Comparison of ENCODE assay signal across 14 mouse cellular contexts in the genomic region with DNA sequence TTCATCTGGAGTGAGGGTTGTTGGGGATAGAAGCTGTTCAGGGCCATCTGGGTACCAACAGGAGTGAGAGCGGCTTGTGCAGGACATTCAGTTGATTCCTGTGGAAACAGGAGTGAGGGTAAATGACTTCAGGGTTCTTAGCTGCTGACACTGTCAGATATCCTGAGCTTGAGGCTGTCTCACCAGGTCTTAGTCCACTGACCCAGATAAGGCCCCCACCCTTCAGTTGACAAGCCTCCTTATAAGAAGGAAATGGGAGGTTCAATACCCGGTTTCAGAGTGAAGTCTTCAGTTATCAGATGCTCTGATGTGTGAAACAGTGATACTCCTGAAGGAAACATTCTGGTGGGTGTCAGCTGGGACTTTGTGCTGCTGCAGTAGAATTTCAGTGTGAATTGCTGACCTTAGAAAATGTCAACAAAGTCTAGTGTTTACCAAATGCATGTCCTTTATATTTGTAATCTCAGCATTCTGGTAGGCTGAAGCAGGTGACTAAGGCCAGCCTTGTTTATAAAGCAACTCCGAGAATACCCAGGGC. TPM values are rescaled to one million over a fixed set of nuclear protein-coding genes. Genes with fewer than 3 reads are reported as not detected.
A peak's percentile ranks its signal among the peaks of the same experiment; 100 is the strongest.
DNase-seq lines count a peak whose midpoint lies in the region; ATAC-seq and TF ChIP-seq lines count a peak whose summit lies in the region.
"Had no signal": no experiment of that assay in that cellular context is flagged by ENCODE, and none has a peak within 500 bp of the region (broad histone marks: within the 10 kb centered on the region; RNA-seq: fewer than 3 reads in every experiment).

No protein-coding gene starts in this region.

- H3K27me3 ChIP-seq in heart, embryonic 14.5 days (ENCODE audit: control insufficient read depth, insufficient read depth, low read length): no peaks in the 10 kb centered on the region
- no peaks in the 10 kb centered on the region for H3K27me3 ChIP-seq in heart, adult 2 months (ENCODE audit: control insufficient read depth, insufficient read depth, low read length)
- H3K27me3 ChIP-seq in neural tube, embryonic 11.5 days (ENCODE audit: control insufficient read depth, insufficient read depth, low read length): 0 out of 2 replicates have a peak, but pooled peaks cover 2% of the 10 kb centered on the region
- no peaks in the 10 kb centered on the region for H3K27me3 ChIP-seq in limb, embryonic 15.5 days

- TF ChIP-seq POLR2A in heart, adult 2 months (IDR thresholded peaks at IDR 0.05; ENCODE audit: insufficient read depth, low read depth, low read length): no peak

- no peak for ATAC-seq in heart, embryonic 14.5 days (ENCODE audit: insufficient number of reproducible peaks, insufficient read depth, low FRiP score, low read depth)
- ATAC-seq in neural tube, embryonic 11.5 days (ENCODE audit: insufficient read depth, low FRiP score, low TSS enrichment): no peak
- no peak for ATAC-seq in limb, embryonic 15.5 days (ENCODE audit: insufficient number of reproducible peaks, low FRiP score, low TSS enrichment, low read depth)

- no peak for DNase-seq in heart, adult 2 months
- DNase-seq in neural tube, embryonic 11.5 days (ENCODE audit: low spot score): no peak
- DNase-seq in neural tube, embryonic 10.5 days (ENCODE audit: extremely low spot score, low spot score): no peak
- DNase-seq in ovary, adult 18-20 months (ENCODE audit: low spot score): no peak
- no peak for DNase-seq in adrenal gland, adult (ENCODE audit: inconsistent age in 2 of 2, low spot score in 1 of 2)
- DNase-seq in lung, postnatal 14 days: no peak
- DNase-seq: adrenal gland, adult 8-10 months; cerebellum, postnatal 25 days; heart, postnatal 36 days; retina, postnatal 1 day had no signal

- TF ChIP-seq EP300 in heart, adult 2 months (IDR thresholded peaks at IDR 0.05; ENCODE audit: insufficient read depth, low read depth, low read length): no peak

- no peak for TF ChIP-seq CTCF in heart, adult 2 months (IDR thresholded peaks at IDR 0.05)

- H3K27ac ChIP-seq in heart, embryonic 14.5 days (replicated peaks in 1 of 2; ENCODE audit: control insufficient read depth in 1 of 2, insufficient read depth in 1 of 2, low read depth in 2 of 2, low read length in 2 of 2): no peak overlapping the region
- no peak overlapping the region for H3K27ac ChIP-seq in heart, adult 2 months
- H3K27ac ChIP-seq in neural tube, embryonic 11.5 days (ENCODE audit: low read depth, low read length): no peak overlapping the region
- H3K27ac ChIP-seq in limb, embryonic 15.5 days: no peak overlapping the region

- no peak overlapping the region for H3K4me3 ChIP-seq in heart, embryonic 14.5 days (ENCODE audit: control insufficient read depth in 1 of 2, insufficient read depth in 1 of 2, low read depth in 1 of 2, low read length in 2 of 2)
- H3K4me3 ChIP-seq in heart, adult 2 months: no peak overlapping the region
- H3K4me3 ChIP-seq in neural tube, embryonic 11.5 days (ENCODE audit: low read depth, low read length): 0 out of 2 replicates have a peak overlapping the region, but pooled peaks have one; percentile 8
- H3K4me3 ChIP-seq in limb, embryonic 15.5 days: peak overlapping the region; percentile 76; the same call in 1 of the 2 replicates

- peak overlapping the region; percentile 90; the same call in 1 of the 2 replicates for H3K4me2 ChIP-seq in heart, embryonic 14.5 days (ENCODE audit: low read length)
- H3K4me2 ChIP-seq in neural tube, embryonic 11.5 days (ENCODE audit: low read depth): no peak overlapping the region
- peak overlapping the region; percentile 60 for H3K4me2 ChIP-seq in limb, embryonic 15.5 days

- intact Hi-C loops in heart, adult 2 months (cut with DNase I): loop anchor here (5.0 to 10.0 kb wide), 4 partner anchors 107 to 660 kb away; partner anchors contain the start of genes Hspbp1, Leng8 and Ppp6r1

- 83% methylated on average over 3 of the region's 3 CpGs for WGBS in heart, embryonic 14.5 days
- 67% methylated on average over 3 of the region's 3 CpGs for WGBS in heart, adult 2 months
- 90% methylated on average over 3 of the region's 3 CpGs for WGBS in neural tube, embryonic 11.5 days
- WGBS in limb, embryonic 15.5 days: 92% methylated on average over 3 of the region's 3 CpGs

- H3K36me3 ChIP-seq in heart, embryonic 14.5 days (ENCODE audit: control insufficient read depth, insufficient read depth, low read length): peaks cover 43% of the 10 kb centered on the region
- peaks cover 2% of the 10 kb centered on the region; the same call in 1 of the 2 replicates for H3K36me3 ChIP-seq in heart, adult 2 months (ENCODE audit: control insufficient read depth, insufficient read depth, low read length)
- H3K36me3 ChIP-seq in neural tube, embryonic 11.5 days (ENCODE audit: control insufficient read depth, insufficient read depth, low read length): peaks cover 16% of the 10 kb centered on the region
- peaks cover 37% of the 10 kb centered on the region for H3K36me3 ChIP-seq in limb, embryonic 15.5 days

- H3K4me1 ChIP-seq in heart, embryonic 14.5 days (ENCODE audit: control insufficient read depth in 2 of 2, insufficient read depth in 2 of 2, low read length in 2 of 2): peaks cover 2 to 6% of the 10 kb centered on the region in 2 experiments; a peak in 3 of 4 replicates
- H3K4me1 ChIP-seq in heart, adult 2 months (ENCODE audit: control insufficient read depth, insufficient read depth, low read length): no peaks in the 10 kb centered on the region; the same call in 1 of the 2 replicates
- peaks cover 9% of the 10 kb centered on the region for H3K4me1 ChIP-seq in neural tube, embryonic 11.5 days (ENCODE audit: control insufficient read depth, insufficient read depth, low read length)
- H3K4me1 ChIP-seq in limb, embryonic 15.5 days: peaks cover 14% of the 10 kb centered on the region

- no peaks in the 10 kb centered on the region for H3K79me2 ChIP-seq in heart, adult 2 months (replicated peaks; ENCODE audit: control insufficient read depth, insufficient read depth, low read length)

- peak overlapping the region; percentile 98; the same call in 1 of the 2 replicates for H3K9ac ChIP-seq in heart, embryonic 14.5 days (ENCODE audit: low read length)
- no peak overlapping the region for H3K9ac ChIP-seq in heart, adult 2 months (ENCODE audit: low read depth, low read length)
- no peak overlapping the region for H3K9ac ChIP-seq in neural tube, embryonic 11.5 days (ENCODE audit: low read length)
- no peak overlapping the region for H3K9ac ChIP-seq in limb, embryonic 15.5 days

- H3K9me3 ChIP-seq in heart, embryonic 14.5 days (ENCODE audit: control insufficient read depth, low read length): no peaks in the 10 kb centered on the region
- no peaks in the 10 kb centered on the region for H3K9me3 ChIP-seq in neural tube, embryonic 11.5 days (ENCODE audit: control insufficient read depth, low read length)
- H3K9me3 ChIP-seq in limb, embryonic 15.5 days: no peaks in the 10 kb centered on the region

RNA-seq across cellular contexts. Expression of gene Rpl28, which starts 2.0 kb away (rescaled TPM):
- 179 and 188 TPM in 2 replicates for polyA plus RNA-seq in heart, embryonic 14.5 days (2014; fragmentation: Nextera tagmentation; extraction: Ambion mirVana)
- total RNA-seq in heart, adult 2 months (2021): 100 to 1,000 TPM; 492 to 575 TPM
- 135 and 202 TPM in 2 replicates for polyA plus RNA-seq in heart, adult 2 months (2012; rRNA removed)
- polyA plus RNA-seq in neural tube, embryonic 11.5 days (2014; fragmentation: Nextera tagmentation; extraction: Ambion mirVana): 157 and 169 TPM in 2 replicates
- 298 and 362 TPM in 2 replicates for polyA plus RNA-seq in limb, embryonic 15.5 days (2015; fragmentation: Nextera tagmentation; extraction: Ambion mirVana)

RNA-seq across cellular contexts. Expression of gene Tmem238, which starts 5.2 kb away (rescaled TPM):
- polyA plus RNA-seq in heart, embryonic 14.5 days (2014; fragmentation: Nextera tagmentation; extraction: Ambion mirVana): 3.0 and 3.7 TPM in 2 replicates
- total RNA-seq in heart, adult 2 months (2021): 1 to 10 TPM; 5.3 to 5.4 TPM
- polyA plus RNA-seq in heart, adult 2 months (2012; rRNA removed): 2.2 and 4.3 TPM in 2 replicates
- polyA plus RNA-seq in neural tube, embryonic 11.5 days (2014; fragmentation: Nextera tagmentation; extraction: Ambion mirVana): 1.7 and 2.2 TPM in 2 replicates
- 14.1 and 15.7 TPM in 2 replicates for polyA plus RNA-seq in limb, embryonic 15.5 days (2015; fragmentation: Nextera tagmentation; extraction: Ambion mirVana)

RNA-seq across cellular contexts. Expression of gene Tmem190, which starts 12.0 kb away (rescaled TPM):
- polyA plus RNA-seq in heart, embryonic 14.5 days (2014; fragmentation: Nextera tagmentation; extraction: Ambion mirVana): not detected in 2 replicates
- not detected for total RNA-seq in heart, adult 2 months (2021)
- polyA plus RNA-seq in heart, adult 2 months (2012; rRNA removed): 0.29 TPM in 1 of 2 replicates, not detected in the other
- not detected in 2 replicates for polyA plus RNA-seq in neural tube, embryonic 11.5 days (2014; fragmentation: Nextera tagmentation; extraction: Ambion mirVana)
- 0.38 and 0.68 TPM in 2 replicates for polyA plus RNA-seq in limb, embryonic 15.5 days (2015; fragmentation: Nextera tagmentation; extraction: Ambion mirVana)
- total RNA-seq: adrenal gland, adult 8-10 months; heart, postnatal 36 days; layer of hippocampus, postnatal 14 days; megakaryocyte progenitor cell, adult 5-6 weeks had no signal

RNA-seq across cellular contexts. Expression of gene Il11, which starts 12.0 kb away (rescaled TPM):
- not detected in 2 replicates for polyA plus RNA-seq in heart, embryonic 14.5 days (2014; fragmentation: Nextera tagmentation; extraction: Ambion mirVana)
- total RNA-seq in heart, adult 2 months (2021): not detected
- polyA plus RNA-seq in heart, adult 2 months (2012; rRNA removed): 0.15 TPM in 1 of 2 replicates, not detected in the other
- polyA plus RNA-seq in neural tube, embryonic 11.5 days (2014; fragmentation: Nextera tagmentation; extraction: Ambion mirVana): 0.16 TPM in 1 of 2 replicates, not detected in the other
- polyA plus RNA-seq in limb, embryonic 15.5 days (2015; fragmentation: Nextera tagmentation; extraction: Ambion mirVana): 0.49 and 0.63 TPM in 2 replicates
- total RNA-seq: heart, postnatal 36 days had no signal

RNA-seq across cellular contexts. Expression of gene Ube2s, which starts 17.7 kb away (rescaled TPM):
- 237 and 408 TPM in 2 replicates for polyA plus RNA-seq in heart, embryonic 14.5 days (2014; fragmentation: Nextera tagmentation; extraction: Ambion mirVana)
- 10 to 100 TPM; 85.1 to 99.1 TPM for total RNA-seq in heart, adult 2 months (2021)
- polyA plus RNA-seq in heart, adult 2 months (2012; rRNA removed): 167 and 265 TPM in 2 replicates
- polyA plus RNA-seq in neural tube, embryonic 11.5 days (2014; fragmentation: Nextera tagmentation; extraction: Ambion mirVana): 422 and 471 TPM in 2 replicates
- polyA plus RNA-seq in limb, embryonic 15.5 days (2015; fragmentation: Nextera tagmentation; extraction: Ambion mirVana): 270 and 282 TPM in 2 replicates

Comparison
In these comparisons a context has a peak if more than half of its experiments do, and no peak if none do; other contexts are left out.
1. H3K4me3 ChIP-seq: peak in neural tube, embryonic 11.5 days (single experiment) and limb, embryonic 15.5 days (single experiment); none in heart, embryonic 14.5 days (0 of 2) and heart, adult 2 months (single experiment).